Mouse (Mus musculus): ENCODE results near the gene Gm5737. TPM values are rescaled to one million over a fixed set of nuclear protein-coding genes. Genes with fewer than 3 reads are reported as not detected.

Gm5737 gene
- polyA plus RNA-seq, 1 experiment from 2014 or later, result 0.17 TPM

- H3K4me2 ChIP-seq (ENCODE audit: low read length), result no peak overlapping the region
- H3K4me3 ChIP-seq (replicated peaks; ENCODE audit: low read depth, low read length), result no peak overlapping the region
- WGBS, result 78% methylated on average over 2 of the region's 2 CpGs
- H3K27ac ChIP-seq (replicated peaks; ENCODE audit: low read depth, low read length), result no peak overlapping the region
- no peaks in the 10 kb centered on the region for H3K9me3 ChIP-seq (ENCODE audit: control insufficient read depth, low read length)
- H3K27me3 ChIP-seq (ENCODE audit: control insufficient read depth, insufficient read depth, low read length), result no peaks in the 10 kb centered on the region
- no peaks in the 10 kb centered on the region for H3K36me3 ChIP-seq (ENCODE audit: control insufficient read depth, insufficient read depth, low read length)
- DNase-seq, result no peak
- no peak overlapping the region for H3K9ac ChIP-seq (replicated peaks; ENCODE audit: low read length)
- no peak for ATAC-seq (ENCODE audit: low FRiP score, low TSS enrichment)
- peaks cover 16% of the 10 kb centered on the region; the same call in 1 of the 2 replicates for H3K4me1 ChIP-seq (ENCODE audit: control insufficient read depth, insufficient read depth, low read length)
Observed at GRCm38 (mm10) chr7:120866684-120867083, 54.5 kb downstream of the Gm5737 start.

- Histone ChIP-seq H3K27me3 (ENCODE audit: control insufficient read depth, insufficient read depth, low read length) (no peaks in the 10 kb centered on the region), H3K9me3 (ENCODE audit: control insufficient read depth, low read length) (no peaks in the 10 kb centered on the region), H3K27ac (replicated peaks; ENCODE audit: low read depth, low read length) (no peak overlapping the region), H3K9ac (replicated peaks; ENCODE audit: low read length) (no peak overlapping the region), H3K4me1 (ENCODE audit: control insufficient read depth, insufficient read depth, low read length) (peaks cover 16% of the 10 kb centered on the region; the same call in 1 of the 2 replicates), H3K4me3 (replicated peaks; ENCODE audit: low read depth, low read length) (no peak overlapping the region), H3K4me2 (ENCODE audit: low read length) (no peak overlapping the region), H3K36me3 (ENCODE audit: control insufficient read depth, insufficient read depth, low read length) (no peaks in the 10 kb centered on the region)
- ATAC-seq (ENCODE audit: low FRiP score, low TSS enrichment) (no peak), DNase-seq (no peak)
- WGBS, result 88% methylated on average over 1 of the region's 1 CpGs
Observed at GRCm38 (mm10) chr7:120867720-120868119, 55.6 kb downstream of the Gm5737 start.

DNA sequence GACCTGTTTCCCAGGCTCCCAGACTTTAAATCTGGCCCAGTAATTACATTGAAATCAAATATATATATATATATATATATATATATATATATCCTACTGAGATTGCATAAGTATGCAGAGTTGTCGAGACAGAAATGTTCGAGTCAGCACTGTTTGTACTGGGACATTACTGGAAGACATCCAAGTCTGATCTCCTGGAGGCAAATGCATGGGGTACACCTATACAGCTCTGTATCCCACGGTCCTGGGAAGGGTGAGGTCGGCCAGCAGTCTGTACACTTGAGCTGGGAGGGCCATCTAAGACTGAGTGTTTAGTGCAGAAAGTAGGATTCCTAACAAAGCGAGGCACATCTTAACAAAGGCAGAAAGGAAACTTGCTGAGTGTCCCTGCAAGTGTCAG is 57.7 kb downstream of the Gm5737 start:
- H3K4me1 ChIP-seq (ENCODE audit: control insufficient read depth, insufficient read depth, low read length), result peaks cover 7% of the 10 kb centered on the region; the same call in 1 of the 2 replicates
- no peak overlapping the region for H3K27ac ChIP-seq (replicated peaks; ENCODE audit: low read depth, low read length)
- WGBS, result 66% methylated on average over 5 of the region's 5 CpGs
- no peaks in the 10 kb centered on the region for H3K9me3 ChIP-seq (ENCODE audit: control insufficient read depth, low read length)
- no peak overlapping the region for H3K4me3 ChIP-seq (replicated peaks; ENCODE audit: low read depth, low read length)
- H3K36me3 ChIP-seq (ENCODE audit: control insufficient read depth, insufficient read depth, low read length), result no peaks in the 10 kb centered on the region
- no peak overlapping the region for H3K4me2 ChIP-seq (ENCODE audit: low read length)
- DNase-seq, result no peak
- no peak for ATAC-seq (ENCODE audit: low FRiP score, low TSS enrichment)
- H3K9ac ChIP-seq (replicated peaks; ENCODE audit: low read length), result no peak overlapping the region
- no peaks in the 10 kb centered on the region for H3K27me3 ChIP-seq (ENCODE audit: control insufficient read depth, insufficient read depth, low read length)

DNA sequence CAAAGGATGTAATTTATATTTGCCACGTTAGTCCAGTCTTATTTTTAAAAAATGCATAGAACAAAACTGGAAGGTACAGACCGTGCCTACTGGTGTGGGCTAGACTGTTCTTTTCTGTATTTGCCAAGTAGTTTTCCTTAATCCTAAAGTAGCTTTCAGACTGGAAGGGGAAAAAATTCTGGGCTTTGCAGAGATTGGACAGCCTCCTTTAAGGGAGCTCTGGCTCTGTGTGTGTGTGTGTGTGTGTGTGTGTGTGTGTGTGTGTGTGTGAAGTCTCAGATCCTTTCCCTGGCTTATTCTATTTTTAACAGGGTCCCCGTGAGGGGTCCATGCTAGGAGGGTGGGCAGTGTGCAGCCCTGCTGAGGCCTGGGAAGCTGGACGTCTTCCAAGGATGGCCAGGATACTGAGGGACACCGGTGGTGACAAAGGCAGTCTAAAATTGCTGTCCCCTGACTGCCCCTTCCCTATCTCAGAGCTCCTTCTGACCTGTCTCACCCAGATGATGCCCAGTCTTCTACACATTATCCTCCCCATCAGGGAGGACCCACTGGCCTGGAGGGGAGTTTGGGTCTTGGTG is 58.4 kb downstream of the Gm5737 start:
- H3K4me1 ChIP-seq (ENCODE audit: control insufficient read depth, insufficient read depth, low read length), result 0 out of 2 replicates have a peak, but pooled peaks cover 5% of the 10 kb centered on the region
- H3K4me3 ChIP-seq (replicated peaks; ENCODE audit: low read depth, low read length), result no peak overlapping the region
- DNase-seq, result no peak
- 63% methylated on average over 5 of the region's 5 CpGs for WGBS
- H3K4me2 ChIP-seq (ENCODE audit: low read length), result no peak overlapping the region
- no peaks in the 10 kb centered on the region for H3K36me3 ChIP-seq (ENCODE audit: control insufficient read depth, insufficient read depth, low read length)
- no peaks in the 10 kb centered on the region for H3K27me3 ChIP-seq (ENCODE audit: control insufficient read depth, insufficient read depth, low read length)
- no peak overlapping the region for H3K9ac ChIP-seq (replicated peaks; ENCODE audit: low read length)
- H3K9me3 ChIP-seq (ENCODE audit: control insufficient read depth, low read length), result no peaks in the 10 kb centered on the region
- no peak overlapping the region for H3K27ac ChIP-seq (replicated peaks; ENCODE audit: low read depth, low read length)
- no peak for ATAC-seq (ENCODE audit: low FRiP score, low TSS enrichment)

DNA sequence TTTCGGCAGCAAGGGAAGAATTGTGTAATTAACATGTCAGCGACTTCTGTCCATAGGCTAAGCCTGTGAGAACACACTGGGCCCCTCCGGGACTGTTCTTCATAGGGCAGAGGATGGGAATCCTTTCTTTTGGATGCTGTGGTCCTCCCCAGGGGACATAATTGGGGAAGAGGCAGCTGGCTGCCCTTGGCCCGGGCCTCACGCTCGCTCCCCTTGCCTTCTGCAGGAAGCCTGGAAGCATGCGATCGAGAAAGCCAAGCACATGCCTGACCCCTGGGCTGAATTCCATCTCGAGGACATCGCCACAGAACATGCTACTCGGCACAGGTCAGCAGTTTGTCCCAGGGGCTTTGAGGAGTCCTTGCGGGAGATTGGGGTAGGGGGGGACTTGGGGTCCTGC is 60.9 kb downstream of the Gm5737 start:
- Histone ChIP-seq H3K4me2 (ENCODE audit: low read length) (no peak overlapping the region), H3K9me3 (ENCODE audit: control insufficient read depth, low read length) (no peaks in the 10 kb centered on the region), H3K36me3 (ENCODE audit: control insufficient read depth, insufficient read depth, low read length) (no peaks in the 10 kb centered on the region), H3K27me3 (ENCODE audit: control insufficient read depth, insufficient read depth, low read length) (no peaks in the 10 kb centered on the region), H3K4me3 (replicated peaks; ENCODE audit: low read depth, low read length) (no peak overlapping the region), H3K4me1 (ENCODE audit: control insufficient read depth, insufficient read depth, low read length) (no peaks in the 10 kb centered on the region), H3K9ac (replicated peaks; ENCODE audit: low read length) (no peak overlapping the region), H3K27ac (replicated peaks; ENCODE audit: low read depth, low read length) (no peak overlapping the region)
- no peak for DNase-seq
- ATAC-seq (ENCODE audit: low FRiP score, low TSS enrichment), result no peak
- WGBS, result 77% methylated on average over 12 of the region's 12 CpGs

DNA sequence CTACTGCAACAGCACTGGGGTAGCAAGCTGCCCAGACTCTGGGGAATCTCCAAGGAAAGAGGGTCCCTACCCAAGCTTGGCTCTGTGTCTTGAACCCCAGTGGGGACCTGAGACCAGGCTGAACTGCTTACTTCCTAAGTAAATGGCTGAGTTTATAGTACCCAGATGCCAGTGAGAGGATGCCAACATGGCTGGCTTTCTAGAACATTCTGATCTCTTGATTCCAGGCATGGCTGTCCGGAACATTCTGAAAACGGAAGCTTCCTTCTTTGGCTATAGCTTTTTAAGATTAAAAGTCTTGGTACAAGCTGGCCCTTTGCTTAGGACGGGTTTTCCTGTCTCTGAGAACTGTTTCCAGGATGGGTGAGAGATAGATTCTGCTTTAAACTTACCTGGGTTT is 61.9 kb downstream of the Gm5737 start:
- Histone ChIP-seq H3K27me3 (ENCODE audit: control insufficient read depth, insufficient read depth, low read length) (no peaks in the 10 kb centered on the region), H3K4me3 (replicated peaks; ENCODE audit: low read depth, low read length) (no peak overlapping the region), H3K27ac (replicated peaks; ENCODE audit: low read depth, low read length) (no peak overlapping the region), H3K4me1 (ENCODE audit: control insufficient read depth, insufficient read depth, low read length) (no peaks in the 10 kb centered on the region), H3K36me3 (ENCODE audit: control insufficient read depth, insufficient read depth, low read length) (no peaks in the 10 kb centered on the region), H3K4me2 (ENCODE audit: low read length) (no peak overlapping the region), H3K9me3 (ENCODE audit: control insufficient read depth, low read length) (no peaks in the 10 kb centered on the region), H3K9ac (replicated peaks; ENCODE audit: low read length) (no peak overlapping the region)
- 93% methylated on average over 3 of the region's 3 CpGs for WGBS
- DNase-seq (no peak), ATAC-seq (ENCODE audit: low FRiP score, low TSS enrichment) (no peak)

GRCm38 (mm10) chr7:120874764-120875539 is 62.8 kb downstream of the Gm5737 start:
- Histone ChIP-seq H3K9me3 (ENCODE audit: control insufficient read depth, low read length) (no peaks in the 10 kb centered on the region), H3K27ac (replicated peaks; ENCODE audit: low read depth, low read length) (no peak overlapping the region), H3K9ac (replicated peaks; ENCODE audit: low read length) (no peak overlapping the region), H3K4me3 (replicated peaks; ENCODE audit: low read depth, low read length) (no peak overlapping the region), H3K27me3 (ENCODE audit: control insufficient read depth, insufficient read depth, low read length) (no peaks in the 10 kb centered on the region), H3K4me2 (ENCODE audit: low read length) (no peak overlapping the region), H3K36me3 (ENCODE audit: control insufficient read depth, insufficient read depth, low read length) (no peaks in the 10 kb centered on the region), H3K4me1 (ENCODE audit: control insufficient read depth, insufficient read depth, low read length) (no peaks in the 10 kb centered on the region)
- DNase-seq, result no peak
- no peak for ATAC-seq (ENCODE audit: low FRiP score, low TSS enrichment)
- WGBS, result 83% methylated on average over 7 of the region's 7 CpGs

GRCm38 (mm10) chr7:120875540-120876388 is 63.6 kb downstream of the Gm5737 start:
- ATAC-seq (ENCODE audit: low FRiP score, low TSS enrichment) (no peak), DNase-seq (no peak)
- Histone ChIP-seq H3K9ac (replicated peaks; ENCODE audit: low read length) (no peak overlapping the region), H3K4me2 (ENCODE audit: low read length) (no peak overlapping the region), H3K27ac (replicated peaks; ENCODE audit: low read depth, low read length) (no peak overlapping the region), H3K4me1 (ENCODE audit: control insufficient read depth, insufficient read depth, low read length) (no peaks in the 10 kb centered on the region), H3K36me3 (ENCODE audit: control insufficient read depth, insufficient read depth, low read length) (0 out of 2 replicates have a peak, but pooled peaks cover 6% of the 10 kb centered on the region), H3K27me3 (ENCODE audit: control insufficient read depth, insufficient read depth, low read length) (no peaks in the 10 kb centered on the region), H3K9me3 (ENCODE audit: control insufficient read depth, low read length) (no peaks in the 10 kb centered on the region), H3K4me3 (replicated peaks; ENCODE audit: low read depth, low read length) (no peak overlapping the region)
- WGBS, result 65% methylated on average over 3 of the region's 3 CpGs

Data from midbrain, embryonic 14.5 days (tissue).